Mouse (Mus musculus): ENCODE measurements at regions not wholly inside any gene's neighbourhood (a gene's known extent, or its start where the extent isn't known, plus 50 kb on each side); places are given as distances from the start of the nearest gene placed in this dataset.
A peak's percentile ranks its signal among the peaks of the same experiment; 100 is the strongest.

DNA sequence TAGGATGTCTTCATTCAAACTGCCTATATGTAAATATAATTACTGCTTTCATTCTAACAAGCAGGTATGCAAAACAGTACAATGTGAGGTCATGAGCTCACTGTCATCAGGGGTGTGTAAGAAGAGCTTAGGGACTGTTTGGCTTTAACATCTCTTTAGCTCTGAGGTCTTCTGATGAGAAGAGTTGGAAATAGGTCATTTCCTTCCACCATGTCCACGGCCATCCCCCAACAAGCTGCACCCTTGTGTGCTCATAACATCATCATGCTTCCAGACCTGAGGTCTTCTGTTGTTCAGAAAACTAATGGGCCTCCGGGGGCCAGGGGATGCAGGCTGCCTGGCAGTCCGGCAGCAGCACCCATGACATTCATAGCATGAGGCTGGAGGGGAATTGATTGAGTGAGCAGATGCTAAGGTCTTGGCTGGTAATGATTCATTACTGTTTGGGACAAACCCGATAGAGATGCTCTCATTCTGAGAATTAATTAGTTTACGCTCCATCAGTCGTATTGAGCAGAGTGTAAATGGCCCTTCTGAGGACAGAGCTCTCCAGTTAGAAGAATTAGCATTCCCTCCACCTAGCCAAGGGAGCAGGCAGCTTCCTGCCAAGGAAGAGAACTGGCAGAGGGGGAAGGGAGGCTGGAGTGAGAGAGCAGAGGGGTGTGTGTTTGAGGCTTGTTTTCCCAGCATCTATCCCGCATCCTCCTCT is 64.0 kb downstream of the Rps24 start:
- ATAC-seq (replicated peaks; ENCODE audit: low read depth, poor library complexity, severe bottlenecking), result no peak

DNA sequence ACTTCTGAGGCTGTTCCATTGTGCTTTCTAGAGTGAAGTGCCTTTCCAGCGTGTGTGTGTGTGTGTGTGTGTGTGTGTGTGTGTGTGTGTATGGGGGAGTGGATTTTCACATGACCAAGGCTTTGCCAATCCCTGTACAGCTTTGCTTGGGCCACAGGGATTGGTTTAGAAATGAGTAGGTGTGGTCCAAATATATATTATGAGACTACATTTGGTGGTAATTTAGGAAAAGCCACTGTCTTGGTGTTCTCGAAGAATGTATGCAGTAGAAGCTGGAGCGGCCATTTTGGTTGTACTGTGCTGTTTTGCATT is 64.5 kb downstream of the Rps24 start:
- no peak for ATAC-seq (replicated peaks; ENCODE audit: low read depth, poor library complexity, severe bottlenecking)

- no peak for ATAC-seq (replicated peaks; ENCODE audit: low read depth, poor library complexity, severe bottlenecking)
Observed at GRCm38 (mm10) chr14:24564801-24565624, 78.1 kb downstream of the Rps24 start.

DNA sequence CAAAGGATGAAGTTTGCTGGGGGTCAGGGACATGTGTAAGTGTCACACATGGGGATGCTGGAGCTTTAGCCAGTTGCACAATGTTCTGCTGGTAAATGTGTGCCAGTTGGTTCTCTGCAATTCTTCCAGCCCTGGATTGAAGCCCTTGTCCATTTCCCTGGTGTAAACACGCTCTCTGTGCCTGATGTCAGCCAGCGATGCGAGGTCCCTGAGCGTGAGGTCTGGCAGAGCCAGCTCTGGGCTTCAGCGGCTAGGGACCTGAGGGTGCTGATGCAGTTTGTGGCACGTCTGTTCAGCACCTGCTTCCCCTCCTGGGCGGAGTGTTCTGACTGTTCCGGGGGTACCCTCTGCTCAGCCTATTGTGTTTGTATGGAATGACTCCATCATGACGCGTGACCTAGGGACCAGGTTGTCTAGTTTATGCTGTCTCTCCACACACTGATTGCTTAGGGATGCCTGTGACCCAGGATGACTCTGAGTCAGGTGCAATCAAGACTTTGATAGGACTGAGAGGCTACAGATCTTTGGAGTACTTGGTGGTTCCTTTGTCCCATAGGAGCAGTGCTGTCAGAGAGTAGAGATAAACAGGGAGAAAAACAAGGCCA is 78.9 kb downstream of the Rps24 start:
- ATAC-seq (replicated peaks; ENCODE audit: low read depth, poor library complexity, severe bottlenecking), result no peak

- no peak for ATAC-seq (replicated peaks; ENCODE audit: low read depth, poor library complexity, severe bottlenecking)
Observed at GRCm38 (mm10) chr14:24575111-24575510, 88.2 kb downstream of the Rps24 start.

- ATAC-seq (replicated peaks; ENCODE audit: low read depth, poor library complexity, severe bottlenecking), result no peak
Observed at GRCm38 (mm10) chr14:24578535-24579111, 91.7 kb downstream of the Rps24 start.

DNA sequence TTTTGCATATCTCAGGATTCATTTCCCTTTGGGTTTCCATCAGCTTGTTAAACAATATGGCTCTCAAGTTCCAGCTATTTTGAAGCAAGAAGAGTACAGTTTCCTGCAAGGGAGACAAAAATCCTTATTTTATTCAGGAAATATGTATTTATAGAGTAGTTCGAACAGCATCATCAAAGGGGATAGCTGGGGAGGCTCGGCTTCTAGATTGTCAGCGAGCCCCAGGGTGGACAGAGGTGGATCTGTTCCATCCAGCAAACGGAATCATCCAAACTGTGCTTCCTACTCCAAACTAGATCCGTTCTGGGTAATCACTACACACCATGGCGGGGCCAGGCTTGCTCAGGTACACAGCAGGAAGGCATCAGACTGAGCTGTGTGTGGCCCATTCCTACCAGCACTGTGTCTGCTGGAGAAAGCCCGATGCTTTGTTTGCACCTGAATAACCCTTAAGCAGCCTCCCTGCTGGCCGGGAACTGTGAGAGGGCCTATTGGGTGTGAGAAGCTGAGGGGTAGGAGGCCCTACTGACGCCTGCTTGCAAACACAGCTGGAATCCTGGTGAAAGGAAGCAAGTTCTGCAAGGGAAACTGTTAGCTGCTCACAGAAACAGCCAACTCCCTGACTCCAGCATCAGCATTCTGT is 92.3 kb downstream of the Rps24 start:
- no peak for ATAC-seq (replicated peaks; ENCODE audit: low read depth, poor library complexity, severe bottlenecking)

GRCm38 (mm10) chr14:24586133-24586908 is 99.4 kb downstream of the Rps24 start:
- peak; percentile 77 for ATAC-seq (replicated peaks; ENCODE audit: low read depth, poor library complexity, severe bottlenecking)

GRCm38 (mm10) chr14:24586982-24587672 is 100.2 kb downstream of the Rps24 start:
- ATAC-seq (replicated peaks; ENCODE audit: low read depth, poor library complexity, severe bottlenecking), result no peak

GRCm38 (mm10) chr14:24588041-24588440 is 101.1 kb downstream of the Rps24 start:
- ATAC-seq (replicated peaks; ENCODE audit: low read depth, poor library complexity, severe bottlenecking), result no peak

- no peak for ATAC-seq (replicated peaks; ENCODE audit: low read depth, poor library complexity, severe bottlenecking)
Observed at GRCm38 (mm10) chr14:24606444-24607173, 119.7 kb downstream of the Rps24 start.

DNA sequence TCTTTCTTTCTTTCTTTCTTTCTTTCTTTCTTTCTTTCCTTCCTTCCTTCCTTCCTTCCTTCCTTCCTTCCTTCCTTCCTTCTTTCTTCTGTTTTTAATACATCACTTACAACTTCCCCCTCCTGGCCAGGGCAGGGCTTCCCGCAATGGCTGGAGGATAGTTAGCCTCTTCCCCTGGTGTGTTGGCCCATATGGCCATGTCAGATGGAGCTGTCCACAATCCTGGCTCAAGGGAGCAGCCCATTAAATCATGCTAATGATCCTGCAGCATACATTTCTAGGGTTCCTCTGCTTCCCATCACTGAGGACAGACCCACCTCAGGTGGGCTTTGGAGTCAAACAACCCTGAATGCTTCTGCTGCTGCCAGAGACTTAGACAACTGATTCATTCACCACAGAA is 121.4 kb downstream of the Rps24 start:
- no peak for ATAC-seq (replicated peaks; ENCODE audit: low read depth, poor library complexity, severe bottlenecking)

GRCm38 (mm10) chr14:24612254-24612995 is 125.5 kb downstream of the Rps24 start:
- no peak for ATAC-seq (replicated peaks; ENCODE audit: low read depth, poor library complexity, severe bottlenecking)

DNA sequence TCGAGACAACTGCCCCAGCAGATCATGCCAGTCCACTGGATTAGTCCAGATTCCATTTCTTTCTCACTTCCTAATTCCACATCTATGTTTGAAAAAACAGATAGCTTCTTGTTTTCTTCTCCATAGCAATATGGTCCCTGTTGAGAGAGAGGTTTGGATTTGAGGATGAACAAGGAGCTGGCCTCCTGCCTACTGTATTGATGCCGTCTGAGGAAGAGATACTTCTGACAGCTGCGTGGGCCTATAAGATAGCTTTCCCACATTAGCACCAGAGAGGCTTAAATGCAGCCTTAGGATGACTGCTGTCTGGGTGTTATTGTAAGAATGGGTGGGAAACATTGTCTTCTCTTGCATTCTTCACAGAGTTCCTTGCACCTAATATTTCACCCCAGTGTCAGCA is 128.9 kb downstream of the Rps24 start:
- no peak for ATAC-seq (replicated peaks; ENCODE audit: low read depth, poor library complexity, severe bottlenecking)

- no peak for ATAC-seq (replicated peaks; ENCODE audit: low read depth, poor library complexity, severe bottlenecking)
Observed at GRCm38 (mm10) chr14:24616306-24617125, 129.6 kb downstream of the Rps24 start.

- ATAC-seq (replicated peaks; ENCODE audit: low read depth, poor library complexity, severe bottlenecking), result no peak
Observed at GRCm38 (mm10) chr14:24617126-24617375, 130.1 kb downstream of the Rps24 start.

DNA sequence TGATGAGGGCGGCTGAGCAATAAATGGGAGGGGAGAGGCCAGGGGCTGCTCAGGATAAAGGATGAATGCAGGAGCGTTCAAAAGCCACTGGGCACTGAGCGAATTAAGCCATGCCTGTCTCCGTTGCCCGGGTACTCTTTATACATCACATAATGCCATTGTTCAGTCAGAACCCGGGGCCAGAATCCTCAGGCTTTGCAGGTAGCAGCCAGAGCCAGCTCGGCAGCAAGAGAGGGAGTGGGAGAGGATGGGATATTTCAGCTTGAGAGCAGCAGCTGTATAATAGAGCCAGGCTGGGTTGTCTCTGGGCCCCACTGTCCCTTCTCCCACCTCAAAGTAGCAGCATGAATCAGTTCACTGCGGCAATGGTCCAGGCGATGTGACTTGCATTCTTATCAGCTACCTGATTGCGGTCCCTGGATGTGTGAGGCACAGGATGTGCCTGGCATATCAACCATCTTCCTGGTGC is 130.5 kb downstream of the Rps24 start:
- ATAC-seq (replicated peaks; ENCODE audit: low read depth, poor library complexity, severe bottlenecking), result no peak

Measured in common myeloid progenitor, adult 5-6 weeks (primary cell).